Mouse (Mus musculus) cerebellum, adult 2 months (tissue): ENCODE measurements around the gene A930033H14Rik.

Experiments used
- CTCF ChIP-seq: fragments of 200-500 bp; IDR thresholded peaks from 2 replicates; pipeline ENCODE4 v1.5.1; 2011; ENCODE audit warnings: low read depth, mild to moderate bottlenecking, control low read depth, low read length, moderate library complexity, borderline replicate concordance; ENCODE audit not compliant: insufficient read depth
- POLR2A ChIP-seq: fragments of 200-500 bp; IDR thresholded peaks from 2 replicates; pipeline ENCODE4 v1.6.1; 2011; ENCODE audit warnings: low read length, control low read depth, borderline replicate concordance; ENCODE audit not compliant: insufficient read depth

DNA sequence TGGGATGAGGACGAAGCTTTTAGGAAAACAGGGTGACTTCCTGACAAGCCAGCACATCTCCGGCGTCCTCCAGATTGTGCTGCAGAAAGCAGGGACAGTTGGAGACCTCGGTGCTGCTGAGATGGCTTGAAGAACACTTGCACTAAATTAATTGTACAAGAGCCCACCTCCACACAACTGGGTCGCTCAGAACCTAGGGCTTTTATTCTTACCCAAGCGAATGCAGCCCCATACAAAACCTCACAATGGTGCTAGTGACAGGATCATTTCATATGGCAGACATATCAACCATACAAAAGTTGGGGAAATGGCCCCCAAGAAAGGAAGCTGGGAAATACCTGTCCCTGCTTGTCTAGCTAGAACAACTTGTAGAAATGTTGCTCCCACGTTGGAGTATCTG is 5.4 kb downstream of the A930033H14Rik start:
- TF ChIP-seq CTCF (no peak), POLR2A (no peak)
